Mouse (Mus musculus) left cerebral cortex, adult 18-20 months (tissue): Measurements from ENCODE around the gene Ttc9c. TPM values are rescaled to one million over a fixed set of nuclear protein-coding genes. Genes with fewer than 3 reads are reported as not detected.

ENCODE experiments used
- DNase-seq, 2 experiments: peaks; one replicate each; pipeline ENCODE4 v3.0.0; 2021 to 2022; ENCODE audit warnings: low spot score in 2 of 2, mixed read lengths in 1 of 2
- total RNA-seq, 2 experiments: library from RNA; stranded (reverse); gene quantifications; 2 replicates each; pipeline ENCODE4 v1.2.3; 2021

The Ttc9c gene
- total RNA-seq, 2 experiments from 2014 or later: 38.7 to 42.4 TPM

DNA sequence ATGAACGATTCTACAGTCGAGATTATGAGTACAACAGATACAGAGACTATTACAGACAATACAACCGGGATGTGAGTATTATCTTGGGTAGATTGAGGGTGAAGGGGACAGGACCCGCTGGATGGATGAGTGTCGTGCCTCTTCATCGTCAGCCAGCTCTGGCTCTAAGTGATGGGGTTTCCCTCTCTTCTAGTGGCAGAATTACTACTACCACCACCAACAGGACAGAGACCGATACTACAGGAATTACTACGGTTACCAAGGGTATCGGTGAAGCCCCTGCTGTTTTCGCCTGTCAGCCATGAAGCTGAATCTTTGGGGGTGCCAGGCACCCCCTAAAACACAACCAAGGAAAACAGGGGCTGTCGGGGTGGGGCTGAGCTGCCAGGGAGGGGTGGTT is 12.1 kb upstream of the Ttc9c start:
- no peak for DNase-seq

DNA sequence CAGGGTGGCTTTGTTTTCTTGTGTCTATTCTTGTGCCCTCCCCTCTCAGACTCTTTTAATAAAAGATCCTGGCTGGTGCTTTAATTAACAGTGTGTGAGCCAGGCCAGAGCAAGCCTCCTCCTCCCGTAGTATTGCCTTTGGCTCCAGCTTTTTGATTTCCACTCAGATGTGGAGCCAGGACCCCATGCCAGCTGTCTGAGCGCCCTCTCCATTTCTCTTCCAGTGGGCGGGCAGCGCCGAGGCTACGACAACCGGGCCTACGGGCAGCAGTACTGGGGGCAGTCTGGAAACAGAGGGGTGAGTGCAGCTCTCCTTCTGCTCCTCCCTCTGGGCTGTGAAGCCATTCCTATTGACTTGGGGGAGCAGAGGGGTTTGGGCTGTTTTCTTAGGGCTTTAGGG is 11.5 kb upstream of the Ttc9c start:
- no peak for DNase-seq

DNA sequence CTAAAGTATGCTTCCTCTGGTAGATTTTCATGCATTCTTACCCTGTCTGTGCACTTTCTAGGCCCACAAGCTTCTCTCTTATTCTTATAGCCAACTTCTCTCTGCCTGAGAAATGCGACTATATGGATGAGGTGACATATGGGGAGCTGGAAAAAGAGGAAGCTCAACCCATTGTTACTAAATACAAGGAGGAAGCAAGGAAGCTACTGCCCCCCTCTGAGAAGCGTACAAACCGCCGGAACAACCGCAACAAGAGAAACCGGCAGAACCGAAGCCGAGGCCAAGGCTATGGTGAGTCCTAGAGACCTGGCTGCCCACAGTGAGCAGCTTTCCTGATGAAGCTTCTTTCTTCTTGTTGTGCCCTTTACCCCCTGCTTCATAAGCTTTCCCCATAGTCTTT is 10.5 kb upstream of the Ttc9c start, which contains the start of gene AC129217.1:
Gene AC129217.1, plus strand, starts transcription at position 114 of the 400 bp plus-strand sequence.
- DNase-seq: no peak

DNA sequence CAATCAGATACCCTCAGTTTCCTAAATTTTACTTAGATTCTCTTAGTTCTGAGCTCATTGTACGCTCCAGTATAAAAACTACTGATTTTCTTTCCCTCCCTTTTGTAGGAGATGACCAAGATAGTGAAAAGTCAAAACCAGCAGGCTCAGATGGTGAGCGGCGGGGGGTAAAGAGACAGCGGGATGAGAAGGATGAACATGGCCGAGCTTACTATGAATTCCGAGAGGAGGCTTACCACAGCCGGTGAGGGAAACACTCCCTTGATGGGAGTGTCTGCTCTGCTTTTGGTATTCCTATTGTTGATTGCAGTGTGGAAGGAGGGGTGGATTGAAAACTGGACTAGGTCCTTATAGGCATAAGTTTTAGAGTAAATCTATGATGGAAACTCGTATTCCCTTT is 3.6 kb upstream of the Ttc9c start:
- no peak for DNase-seq

DNA sequence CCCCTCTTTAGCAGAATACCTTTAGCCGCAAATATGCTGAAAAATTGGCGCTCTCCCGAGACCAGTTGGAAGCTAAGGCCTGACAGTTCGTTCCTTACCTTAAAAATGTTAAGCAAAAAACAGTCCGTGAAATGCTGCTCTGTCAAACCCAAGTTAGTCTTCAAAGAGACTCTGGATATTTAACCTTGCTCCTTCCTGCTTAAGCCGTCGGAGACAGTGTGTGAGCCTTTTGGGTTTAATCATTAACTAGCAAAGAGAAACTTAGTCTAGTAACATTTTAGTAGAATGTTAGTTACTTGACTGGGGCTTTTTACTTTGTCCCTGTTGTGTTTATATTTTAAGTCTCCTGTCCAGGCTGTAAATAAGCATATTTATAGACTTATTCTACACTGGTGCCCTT is 2.0 kb upstream of the Ttc9c start:
- no peak for DNase-seq

DNA sequence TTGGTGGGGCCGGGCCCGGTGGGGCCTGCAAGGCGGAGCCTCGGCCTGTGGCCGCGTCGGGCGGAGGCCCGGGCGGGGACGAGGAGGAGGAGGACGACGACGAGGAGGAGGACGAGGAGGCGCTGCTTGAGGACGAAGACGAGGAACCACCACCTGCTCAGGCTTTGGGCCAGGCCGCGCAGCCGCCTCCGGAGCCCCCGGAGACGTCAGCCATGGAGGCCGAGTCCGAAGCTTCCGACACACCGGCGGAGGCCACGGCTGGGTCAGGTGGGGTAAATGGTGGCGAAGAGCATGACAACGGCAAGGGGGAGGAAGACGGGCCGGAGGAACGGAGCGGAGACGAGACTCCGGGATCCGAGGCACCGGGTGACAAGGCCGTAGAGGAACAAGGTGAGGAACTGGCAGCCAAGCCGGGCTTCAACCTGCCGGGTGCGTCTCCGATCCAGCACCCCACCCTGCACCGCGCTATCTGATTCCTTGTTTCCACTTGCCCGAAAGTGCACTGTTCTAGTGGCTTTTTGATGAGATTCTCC is 1.4 kb upstream of the Ttc9c start:
- peak in 1 of 2 experiments; percentile 26 for DNase-seq

DNA sequence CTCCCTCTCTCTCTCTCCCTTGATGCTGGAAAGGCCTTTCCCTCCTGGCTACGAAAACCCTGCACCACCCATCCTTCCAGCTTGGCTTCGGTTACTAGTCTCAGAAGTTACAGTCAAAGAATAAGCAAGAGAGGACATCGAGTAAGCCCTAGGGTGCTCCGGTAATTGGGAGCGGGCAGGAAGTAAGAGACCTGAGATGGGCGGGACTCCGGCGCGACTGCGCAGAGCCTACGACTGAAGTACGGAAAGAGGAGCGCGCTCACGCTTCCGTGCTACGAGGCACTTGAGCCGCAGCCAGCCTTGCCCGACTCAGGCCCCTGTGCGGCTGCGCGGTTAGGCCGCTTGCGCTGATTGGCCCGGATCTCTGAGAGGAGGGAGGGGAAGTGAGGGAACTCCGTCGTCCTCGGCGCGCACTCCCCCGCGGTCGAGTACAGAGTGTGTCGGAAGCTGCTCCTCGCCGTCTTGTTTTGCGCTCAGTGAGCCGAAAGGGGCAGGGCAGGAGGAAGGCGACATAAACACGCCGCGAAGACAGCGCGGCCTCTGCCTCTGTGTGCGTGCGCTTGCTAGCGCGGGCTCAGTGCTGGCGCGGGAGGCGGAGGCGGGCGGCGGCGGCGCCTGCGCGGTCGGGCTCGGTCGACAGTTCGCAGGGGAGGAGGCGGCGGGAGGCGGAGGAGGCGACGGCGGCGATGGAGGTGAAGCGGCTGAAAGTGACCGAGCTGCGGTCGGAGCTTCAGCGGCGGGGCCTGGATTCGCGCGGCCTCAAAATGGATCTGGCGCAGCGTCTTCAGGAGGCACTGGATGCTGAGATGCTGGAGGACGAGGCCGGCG is 677 bp upstream of the Ttc9c start, which contains the start of gene Hnrnpul2:
Gene Hnrnpul2, plus strand, starts transcription at position 415 of the 828 bp plus-strand sequence.
- DNase-seq: peak; percentile 98

DNA sequence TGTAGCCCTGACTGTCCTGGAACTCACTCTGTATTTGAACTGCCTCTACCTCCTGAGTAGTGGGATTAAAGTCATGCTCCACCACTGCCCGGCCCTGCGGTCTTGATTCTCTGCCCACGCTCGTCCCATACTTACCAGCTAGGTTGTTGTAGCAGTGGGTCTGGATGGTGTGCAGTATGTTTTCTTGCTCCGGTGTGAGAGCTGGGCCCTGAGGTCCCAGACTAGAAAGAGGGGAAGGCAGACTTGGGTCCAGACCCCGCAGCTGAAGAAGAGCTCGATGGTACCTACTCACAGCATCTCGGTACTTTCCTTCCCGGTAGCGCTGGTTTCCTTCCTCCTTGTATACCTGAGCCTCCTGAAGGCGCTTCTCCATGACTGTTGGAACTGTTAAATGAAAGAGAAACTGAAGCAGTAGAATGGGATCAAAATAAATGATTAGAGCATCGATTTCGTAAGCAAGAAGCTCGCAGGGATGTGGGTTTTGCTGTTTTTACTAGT is 783 bp downstream of the Ttc9c start:
- DNase-seq: no peak

DNA sequence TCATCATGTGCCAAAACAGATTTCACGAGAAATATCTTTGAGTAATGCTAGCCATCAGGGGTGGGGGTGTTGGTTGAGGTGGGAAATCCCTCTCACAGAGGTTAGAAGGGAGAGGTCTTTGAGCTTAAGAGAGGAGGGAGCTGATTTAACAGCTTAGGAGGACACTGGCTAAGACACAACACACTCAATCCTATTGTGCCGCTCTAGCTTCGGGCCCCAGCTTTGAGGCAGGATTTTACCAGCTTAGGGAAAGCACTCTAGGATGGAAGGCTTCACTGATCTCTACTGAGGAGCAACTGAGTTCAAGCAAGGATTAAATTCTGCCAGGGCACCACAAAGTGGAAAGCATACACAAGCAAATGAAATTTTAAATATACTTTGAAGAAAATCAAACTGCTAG is 2.1 kb downstream of the Ttc9c start:
- no peak for DNase-seq

DNA sequence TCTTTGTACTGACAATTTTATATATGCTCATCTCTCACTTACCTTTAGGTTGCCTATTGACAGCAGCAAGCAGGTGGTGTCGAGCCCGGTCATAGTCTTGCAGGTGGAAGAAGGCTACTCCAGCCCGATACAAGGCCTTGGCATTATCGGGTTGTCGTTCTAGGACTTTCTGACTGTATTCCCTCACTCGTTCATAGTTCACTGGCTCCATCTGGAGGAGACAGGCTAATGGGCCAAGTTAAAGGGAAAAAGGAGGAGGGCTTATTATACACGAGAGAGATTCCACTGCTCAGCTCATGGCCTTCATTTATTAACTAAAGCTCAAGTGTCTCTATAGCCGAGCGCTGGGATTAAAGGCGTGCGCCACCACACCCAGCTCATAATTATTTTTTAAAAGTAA is 3.3 kb downstream of the Ttc9c start:
- no peak for DNase-seq

DNA sequence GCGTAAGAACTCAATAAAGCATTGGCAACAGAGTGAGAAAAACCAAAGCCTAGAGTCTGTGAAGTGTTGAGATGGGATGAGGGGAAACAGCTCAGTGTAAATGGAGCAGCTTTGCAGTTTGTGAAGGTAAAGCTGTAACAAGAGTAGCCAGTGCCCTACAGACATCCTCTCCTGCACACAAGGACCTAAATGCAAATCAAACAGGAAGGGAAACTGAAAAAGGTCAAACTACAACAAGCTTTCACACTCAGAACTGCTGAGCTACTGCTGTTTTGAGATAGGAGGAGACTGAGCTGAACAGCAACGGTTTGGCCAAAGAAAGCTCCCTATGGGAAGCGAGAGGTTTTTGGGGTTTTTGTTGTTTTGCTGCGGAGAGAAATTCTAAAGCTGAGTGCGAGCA is 12.3 kb downstream of the Ttc9c start:
- DNase-seq: no peak

DNA sequence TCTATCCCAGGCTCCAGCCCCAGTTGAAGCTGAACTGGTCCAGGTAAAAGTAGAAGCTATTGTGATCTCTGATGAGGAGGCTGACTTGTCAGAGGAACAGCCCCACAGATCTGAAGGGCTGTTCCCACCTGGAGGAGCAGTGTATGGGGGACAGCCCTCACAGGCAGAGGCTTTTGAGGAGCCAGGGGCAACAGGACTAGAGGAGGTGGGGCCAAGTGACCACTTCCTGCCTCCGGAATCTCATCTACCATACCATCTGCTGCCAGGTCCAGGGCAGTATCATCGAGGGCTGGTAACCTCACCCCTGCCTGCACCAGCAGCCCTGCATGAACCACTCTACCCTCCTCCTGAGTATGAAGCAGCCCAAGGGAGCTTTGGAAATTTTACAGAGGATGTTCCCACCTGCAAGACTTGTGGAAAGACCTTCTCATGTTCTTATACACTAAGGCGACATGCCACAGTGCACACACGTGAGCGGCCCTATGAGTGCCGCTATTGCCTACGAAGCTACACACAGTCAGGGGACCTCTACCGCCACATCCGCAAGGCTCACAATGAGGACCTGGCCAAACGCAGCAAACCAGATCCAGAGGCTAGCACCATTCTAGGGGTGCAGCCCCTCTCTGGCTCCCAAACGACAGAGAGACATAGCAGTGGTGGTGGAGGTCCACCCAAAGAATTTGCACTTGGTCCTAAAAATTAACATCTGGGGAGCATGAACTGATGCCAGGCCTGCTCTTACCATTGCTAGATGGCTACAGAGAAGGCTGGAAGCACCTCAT is 15.1 kb downstream of the Ttc9c start:
- DNase-seq: no peak

DNA sequence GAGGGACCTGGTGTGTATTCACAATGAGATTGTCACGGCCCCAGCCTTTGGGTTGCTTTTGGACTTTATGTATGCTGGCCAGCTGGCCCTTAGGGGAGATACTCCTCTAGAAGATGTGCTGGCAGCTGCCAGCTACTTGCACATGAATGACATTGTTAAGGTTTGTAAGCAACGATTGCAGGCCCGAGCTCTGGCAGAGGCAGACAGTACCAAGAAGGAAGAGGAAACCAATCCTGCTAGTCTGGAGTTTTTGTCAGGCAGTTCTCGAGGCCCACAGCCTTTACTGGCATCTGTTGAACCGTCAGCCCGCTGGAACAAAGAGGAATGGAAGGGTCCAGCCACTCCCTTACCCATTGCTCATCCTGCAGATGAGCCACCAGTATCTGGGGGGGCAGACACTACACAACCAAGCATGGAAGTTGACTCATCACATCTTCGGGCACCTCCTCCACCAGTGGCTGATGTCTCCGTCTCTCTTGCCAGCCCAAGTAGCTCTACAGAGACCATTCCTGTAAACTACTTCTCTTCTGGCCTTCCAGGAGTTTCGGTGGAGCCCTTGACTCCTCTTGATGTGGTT is 15.8 kb downstream of the Ttc9c start:
- DNase-seq: no peak

DNA sequence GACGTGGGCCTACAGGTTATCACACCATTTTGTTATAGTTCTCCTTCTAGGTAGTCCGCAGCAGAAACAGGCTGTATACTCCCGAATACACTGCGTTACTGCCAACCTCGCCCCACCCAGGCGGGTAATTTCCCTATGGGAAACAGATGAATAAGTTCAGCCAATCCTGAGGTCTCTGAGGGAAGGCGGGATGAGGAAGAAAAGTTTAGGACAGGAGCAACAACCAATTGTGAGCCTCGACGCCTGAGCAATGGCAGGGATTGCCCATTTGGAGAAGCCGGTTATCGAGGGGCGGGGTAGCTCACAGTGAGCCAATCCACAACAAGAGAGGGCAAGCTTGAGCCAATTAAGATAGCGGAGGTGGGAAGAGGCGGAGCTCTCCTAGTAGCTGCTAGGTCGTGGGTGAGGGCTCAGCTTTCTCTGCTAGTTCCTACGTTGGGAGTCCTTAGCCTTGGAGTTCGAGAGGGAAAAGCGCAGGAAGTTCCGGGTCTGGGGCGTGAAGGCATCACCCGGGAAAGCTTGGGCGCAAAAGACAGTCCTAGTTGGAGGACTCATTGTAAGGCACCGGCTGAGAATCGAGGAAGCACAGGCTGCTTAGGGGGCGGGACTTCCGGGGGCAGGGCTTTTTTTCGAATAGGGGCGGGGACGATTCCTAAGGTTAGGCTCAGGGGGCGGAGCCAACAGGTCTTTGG is 16.9 kb downstream of the Ttc9c start, which contains the start of gene Zbtb3:
Gene Zbtb3, plus strand, starts transcription at position 426 of the 692 bp plus-strand sequence.
- peak; percentile 89 to 95 for DNase-seq

DNA sequence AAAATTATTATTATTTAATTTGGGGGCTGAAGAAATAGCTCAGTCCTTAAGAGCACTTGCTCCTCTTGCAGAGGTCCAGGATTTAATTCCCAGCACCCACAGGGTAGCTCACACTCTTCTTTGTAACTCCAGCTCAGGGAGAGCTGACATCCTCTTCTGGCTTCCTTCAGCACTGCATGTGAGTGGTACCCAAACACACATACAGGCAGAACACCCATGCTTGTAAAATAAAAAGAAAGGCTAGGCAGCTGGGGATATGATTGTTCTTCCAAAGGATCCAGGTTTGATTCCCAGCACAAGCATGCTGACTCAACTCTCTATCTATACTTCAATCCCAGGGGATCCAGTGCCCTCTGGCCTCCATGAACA is 20.2 kb downstream of the Ttc9c start:
- DNase-seq: no peak

DNA sequence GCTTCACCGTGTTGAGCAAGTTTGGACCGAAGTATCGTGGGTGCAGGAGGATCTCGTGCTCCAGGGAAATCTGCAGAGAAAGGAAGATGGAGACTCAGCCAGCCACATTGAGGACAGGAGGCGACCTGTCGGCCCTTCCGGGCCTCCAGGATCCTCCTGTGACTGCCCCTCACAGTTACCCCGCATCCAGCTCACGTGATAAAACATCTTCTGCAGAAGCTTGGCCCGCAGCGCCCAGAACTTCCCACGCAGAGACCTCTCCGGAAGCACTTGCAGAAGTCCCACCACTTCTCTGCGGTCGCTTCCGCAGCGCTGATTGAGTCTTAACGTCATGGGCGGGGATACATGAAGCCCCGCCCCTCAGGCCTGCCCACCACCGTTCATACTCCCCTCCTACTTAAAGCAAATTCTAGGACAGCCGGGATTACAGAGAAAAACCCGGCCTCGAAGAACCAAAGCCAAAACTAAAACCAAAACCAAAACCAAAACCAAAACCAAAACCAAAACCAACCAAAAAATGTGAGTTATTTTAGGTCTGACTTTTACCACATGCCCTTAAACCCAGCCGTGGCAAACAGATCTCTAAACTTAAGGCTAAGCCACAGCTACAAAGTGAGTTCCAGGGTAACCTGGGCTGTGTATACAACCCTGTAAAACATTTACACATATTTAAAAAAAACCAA is 20.7 kb downstream of the Ttc9c start, which contains the start of gene Polr2g:
Gene Polr2g, minus strand, starts transcription at position 314 of the 683 bp plus-strand sequence.
- DNase-seq: peak; percentile 84 to 89

DNA sequence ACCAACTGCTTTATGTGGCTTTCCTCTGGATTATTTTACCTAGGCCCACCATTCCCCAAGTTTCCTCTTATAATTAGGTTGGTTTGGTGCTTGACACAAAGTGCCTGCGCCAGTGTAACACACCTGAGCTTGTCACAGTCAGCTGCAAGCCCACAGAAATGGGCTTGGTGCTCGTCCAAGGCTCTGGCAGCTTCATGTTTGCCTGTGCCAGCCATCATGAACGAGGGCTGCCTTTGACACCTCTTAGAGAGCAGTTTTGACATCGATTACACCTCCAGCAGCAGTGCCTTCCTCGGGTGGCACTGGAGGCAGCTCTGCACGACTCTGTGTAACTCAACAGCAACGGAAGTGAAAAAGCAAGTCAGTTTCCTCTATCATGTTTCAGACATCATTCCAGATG is 29.0 kb downstream of the Ttc9c start:
- peak in 1 of 2 experiments; percentile 33 for DNase-seq

DNA sequence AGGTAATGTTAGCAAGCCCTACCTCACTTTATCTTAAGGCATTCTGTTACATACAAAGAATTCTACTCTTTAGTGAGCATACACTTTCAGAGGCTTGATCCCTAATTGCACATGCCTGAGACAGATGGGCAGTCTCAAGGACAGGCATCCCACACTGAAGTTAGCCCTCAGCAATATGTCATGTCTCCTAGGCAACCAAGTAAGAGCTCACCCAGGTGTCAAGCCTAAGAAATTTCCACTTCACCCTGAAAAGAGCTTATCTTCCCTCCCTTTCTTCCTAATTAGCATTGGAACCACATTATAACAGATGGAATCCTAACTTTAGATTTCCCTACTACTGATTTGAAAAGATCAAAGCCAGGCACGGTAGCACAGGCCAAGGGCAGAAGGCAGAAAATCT is 30.0 kb downstream of the Ttc9c start:
- no peak for DNase-seq

DNA sequence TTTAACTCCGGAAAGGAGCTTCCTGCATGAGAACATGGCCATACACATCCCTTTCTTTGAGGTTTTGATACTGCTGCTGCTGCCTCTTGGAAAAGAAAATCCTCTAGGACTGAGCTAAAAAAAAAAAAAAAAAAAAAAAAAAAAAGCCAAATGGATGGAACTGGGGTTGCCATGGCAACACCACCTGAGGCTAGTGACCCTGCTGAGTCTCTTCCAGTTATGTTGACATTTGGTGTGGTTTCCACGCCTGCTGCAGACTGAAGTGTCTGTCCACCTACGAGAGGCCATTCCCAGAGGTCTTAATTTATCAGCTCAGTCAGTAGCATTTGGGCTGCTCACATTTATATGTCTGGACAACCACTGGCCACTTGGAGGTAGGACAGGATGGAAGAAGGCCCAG is 30.6 kb downstream of the Ttc9c start:
- no peak for DNase-seq
